8 mouse cellular contexts compared by ENCODE assay signal in the genomic region with DNA sequence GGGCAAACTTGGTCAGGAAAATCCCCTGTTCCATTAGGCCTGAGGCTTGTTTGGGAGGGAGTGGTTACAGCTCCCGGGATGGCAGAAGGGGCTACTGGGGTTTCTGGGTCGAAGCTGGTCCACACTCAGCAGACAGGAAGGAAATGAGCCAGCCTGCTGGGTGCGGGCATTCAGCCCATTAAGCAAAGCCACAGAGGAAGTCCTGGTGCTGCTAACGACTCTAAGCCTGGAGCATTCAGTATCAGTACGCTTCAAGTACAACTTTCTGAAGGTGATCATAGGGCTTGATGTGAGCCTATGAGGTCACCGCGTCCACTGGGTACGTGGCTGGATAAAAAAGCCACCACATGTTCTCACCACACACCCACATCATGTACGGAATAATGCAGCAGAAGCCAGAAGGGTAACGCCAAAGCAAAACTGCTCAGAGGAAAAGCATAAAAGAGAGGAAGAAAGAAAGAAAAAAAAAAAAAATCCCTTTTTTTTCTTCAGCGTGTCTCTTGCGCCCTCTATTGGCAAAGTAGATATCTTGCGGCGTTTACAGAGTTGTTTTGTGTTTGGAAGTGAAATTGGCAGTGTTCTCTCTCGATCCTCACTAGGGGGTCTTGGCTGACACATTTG.
DNase-seq lines count a peak whose midpoint lies in the region; ATAC-seq and TF ChIP-seq lines count a peak whose summit lies in the region.

No protein-coding gene starts in this region.

- H3K9ac ChIP-seq in forebrain, embryonic 12.5 days: no peak overlapping the region; the same call in 1 of the 2 replicates
- H3K9ac ChIP-seq in hindbrain, embryonic 15.5 days: no peak overlapping the region
- no peak overlapping the region for H3K9ac ChIP-seq in midbrain, embryonic 13.5 days (replicated peaks)

- peak; percentile 54; the same call in 1 of the 2 replicates for TF ChIP-seq CTCF in brain, embryonic 14.5 days (IDR thresholded peaks at IDR 0.05; ENCODE audit: borderline replicate concordance, extremely low read depth, insufficient read depth, insufficient read length)

- TF ChIP-seq POLR2A in brain, embryonic 14.5 days (IDR thresholded peaks at IDR 0.05; ENCODE audit: borderline replicate concordance, extremely low read depth, insufficient read depth, insufficient read length, poor library complexity, severe bottlenecking): no peak

- ATAC-seq in forebrain, embryonic 12.5 days (ENCODE audit: low FRiP score): peak; percentile 49; the same call in 1 of the 2 replicates
- peak; percentile 73; the same call in 1 of the 2 replicates for ATAC-seq in hindbrain, embryonic 15.5 days (ENCODE audit: low FRiP score, low read depth)
- ATAC-seq in midbrain, embryonic 13.5 days: peak; percentile 80

- no peaks in the 10 kb centered on the region for H3K36me3 ChIP-seq in forebrain, embryonic 12.5 days (replicated peaks)
- H3K36me3 ChIP-seq in hindbrain, embryonic 15.5 days: no peaks in the 10 kb centered on the region
- no peaks in the 10 kb centered on the region for H3K36me3 ChIP-seq in midbrain, embryonic 13.5 days
- H3K36me3 ChIP-seq in splenic B cell, adult 2 months (ENCODE audit: control insufficient read depth, insufficient read depth, low read length, poor library complexity, severe bottlenecking): no peaks in the 10 kb centered on the region

- H3K27ac ChIP-seq in forebrain, embryonic 12.5 days: no peak overlapping the region
- H3K27ac ChIP-seq in hindbrain, embryonic 15.5 days (replicated peaks): no peak overlapping the region; the same call in 1 of the 2 replicates
- H3K27ac ChIP-seq in midbrain, embryonic 13.5 days: no peak overlapping the region

- no peaks in the 10 kb centered on the region for H3K9me3 ChIP-seq in forebrain, embryonic 12.5 days
- H3K9me3 ChIP-seq in hindbrain, embryonic 15.5 days: no peaks in the 10 kb centered on the region
- H3K9me3 ChIP-seq in midbrain, embryonic 13.5 days: no peaks in the 10 kb centered on the region

- 34% methylated on average over 15 of the region's 15 CpGs for WGBS in forebrain, embryonic 12.5 days
- WGBS in hindbrain, embryonic 15.5 days: 28% methylated on average over 15 of the region's 15 CpGs
- 42% methylated on average over 15 of the region's 15 CpGs for WGBS in midbrain, embryonic 13.5 days

- H3K4me3 ChIP-seq in forebrain, embryonic 12.5 days (replicated peaks): no peak overlapping the region
- H3K4me3 ChIP-seq in hindbrain, embryonic 15.5 days: 0 out of 2 replicates have a peak overlapping the region, but pooled peaks have one; percentile 4
- no peak overlapping the region for H3K4me3 ChIP-seq in midbrain, embryonic 13.5 days (replicated peaks)

- peaks cover 4% of the 10 kb centered on the region; the same call in 1 of the 2 replicates for H3K4me1 ChIP-seq in forebrain, embryonic 12.5 days
- peaks cover 5% of the 10 kb centered on the region; the same call in 1 of the 2 replicates for H3K4me1 ChIP-seq in hindbrain, embryonic 15.5 days (replicated peaks)
- H3K4me1 ChIP-seq in midbrain, embryonic 13.5 days (replicated peaks): peaks cover 5% of the 10 kb centered on the region; the same call in 1 of the 2 replicates

- peak; percentile 16 to 29 for DNase-seq in heart, adult 18-20 months
- no peak for DNase-seq in heart, postnatal 4 days
- peak; percentile 84 for DNase-seq in brain, embryonic 14.5 days (ENCODE audit: low read depth)
- DNase-seq in left cerebral cortex, postnatal 36 days (ENCODE audit: low spot score in 2 of 2): peak; percentile 41 to 42
- peak; percentile 69 for DNase-seq in splenic B cell, adult 2 months (ENCODE audit: low read depth, low spot score)

- H3K27me3 ChIP-seq in forebrain, embryonic 12.5 days: no peaks in the 10 kb centered on the region
- no peaks in the 10 kb centered on the region for H3K27me3 ChIP-seq in hindbrain, embryonic 15.5 days
- no peaks in the 10 kb centered on the region for H3K27me3 ChIP-seq in midbrain, embryonic 13.5 days
- no peaks in the 10 kb centered on the region for H3K27me3 ChIP-seq in splenic B cell, adult 2 months (ENCODE audit: control insufficient read depth, insufficient read depth, low read length, poor library complexity, severe bottlenecking)

- intact Hi-C loops in left cerebral cortex, postnatal 36 days (cut with DNase I): loop anchor here (2.0 to 10.0 kb wide), 5 partner anchors 142 to 1088 kb away; partner anchors contain the start of genes Gria2 and Pdgfc

- peak overlapping the region; percentile 17 for H3K4me2 ChIP-seq in forebrain, embryonic 12.5 days
- H3K4me2 ChIP-seq in hindbrain, embryonic 15.5 days: peak overlapping the region; percentile 31
- peak overlapping the region; percentile 41 for H3K4me2 ChIP-seq in midbrain, embryonic 13.5 days (replicated peaks)
